In genomic region chr12:28743328-28743727, GRCm38 (mm10) we compare ENCODE assay signal across 26 mouse cellular contexts. TPM values are rescaled to one million over a fixed set of nuclear protein-coding genes. Genes with fewer than 3 reads are reported as not detected.
A peak's percentile ranks its signal among the peaks of the same experiment; 100 is the strongest.
DNase-seq lines count a peak whose midpoint lies in the region; ATAC-seq lines count a peak whose summit lies in the region.
"Had no signal": no experiment of that assay in that cellular context is flagged by ENCODE, and none has a peak within 500 bp of the region (broad histone marks: within the 10 kb centered on the region; RNA-seq: fewer than 3 reads in every experiment).

No protein-coding gene starts in this region.

- no peak overlapping the region for H3K9ac ChIP-seq in neural tube, embryonic 13.5 days
- no peak overlapping the region for H3K9ac ChIP-seq in liver, embryonic 15.5 days
- H3K9ac ChIP-seq in kidney, embryonic 14.5 days (ENCODE audit: low read depth, low read length), result no peak overlapping the region
- H3K9ac ChIP-seq: heart, embryonic 13.5 days; midbrain, embryonic 13.5 days had no signal

- H3K36me3 ChIP-seq in neural tube, embryonic 13.5 days, result peaks cover 39% of the 10 kb centered on the region
- H3K36me3 ChIP-seq in liver, embryonic 15.5 days (replicated peaks), result peaks cover 45% of the 10 kb centered on the region
- H3K36me3 ChIP-seq in kidney, embryonic 14.5 days (ENCODE audit: control insufficient read depth, insufficient read depth, low read length), result peaks cover 30% of the 10 kb centered on the region

- H3K9me3 ChIP-seq in neural tube, embryonic 13.5 days, result no peaks in the 10 kb centered on the region
- H3K9me3 ChIP-seq in liver, embryonic 15.5 days (replicated peaks), result no peaks in the 10 kb centered on the region
- H3K9me3 ChIP-seq in kidney, embryonic 14.5 days (ENCODE audit: control insufficient read depth, low read length), result no peaks in the 10 kb centered on the region
- H3K9me3 ChIP-seq: heart, embryonic 13.5 days; midbrain, embryonic 13.5 days had no signal

- 78% methylated on average over 3 of the region's 3 CpGs for WGBS in neural tube, embryonic 13.5 days
- 28% methylated on average over 3 of the region's 3 CpGs for WGBS in liver, embryonic 15.5 days (ENCODE audit: insufficient replicate concordance)
- 88% methylated on average over 3 of the region's 3 CpGs for WGBS in kidney, embryonic 14.5 days

- H3K4me3 ChIP-seq in neural tube, embryonic 13.5 days, result no peak overlapping the region
- no peak overlapping the region for H3K4me3 ChIP-seq in liver, embryonic 15.5 days (replicated peaks)
- H3K4me3 ChIP-seq in kidney, embryonic 14.5 days (ENCODE audit: low read length), result no peak overlapping the region
- H3K4me3 ChIP-seq: erythroblast, embryonic 14.5 days; heart, embryonic 13.5 days; midbrain, embryonic 13.5 days had no signal

- no peak for DNase-seq in neural tube, embryonic 10.5 days (ENCODE audit: extremely low spot score, low spot score)
- no peak for DNase-seq in embryo, embryonic 10 days (ENCODE audit: low spot score)
- DNase-seq in lung, postnatal 10 days, result no peak
- DNase-seq: adrenal gland, postnatal 10 days; cerebellum, adult 11 months; cerebellum, adult 9-10 months; heart, postnatal 10 days; kidney, adult 8-10 months; kidney, postnatal 10 days; layer of hippocampus, postnatal 36 days; left cerebral cortex, postnatal 4 days; lung, adult 2 months; lung, postnatal 14 days; right cerebral cortex, adult 18-20 months; spleen, adult 18-20 months; thymus, postnatal 25 days had no signal

- ATAC-seq in neural tube, embryonic 13.5 days (ENCODE audit: low read depth), result no peak
- peak; percentile 97 for ATAC-seq in common myeloid progenitor, adult 5-6 weeks (replicated peaks; ENCODE audit: low read depth, poor library complexity, severe bottlenecking)
- ATAC-seq in liver, embryonic 15.5 days (ENCODE audit: insufficient read depth), result no peak
- no peak for ATAC-seq in kidney, embryonic 14.5 days (ENCODE audit: low FRiP score, low TSS enrichment)
- ATAC-seq: forebrain, embryonic 16.5 days; intestine, embryonic 16.5 days; midbrain, embryonic 13.5 days had no signal

- H3K27ac ChIP-seq in neural tube, embryonic 13.5 days (replicated peaks), result 0 out of 2 replicates have a peak overlapping the region, but pooled peaks have one; percentile 5
- no peak overlapping the region for H3K27ac ChIP-seq in liver, embryonic 15.5 days (replicated peaks)
- no peak overlapping the region for H3K27ac ChIP-seq in kidney, embryonic 14.5 days (ENCODE audit: low read depth, low read length)
- H3K27ac ChIP-seq: heart, embryonic 13.5 days had no signal

- no peaks in the 10 kb centered on the region for H3K27me3 ChIP-seq in neural tube, embryonic 13.5 days
- H3K27me3 ChIP-seq in liver, embryonic 15.5 days, result no peaks in the 10 kb centered on the region
- H3K27me3 ChIP-seq in kidney, embryonic 14.5 days (ENCODE audit: control insufficient read depth, insufficient read depth, low read length), result no peaks in the 10 kb centered on the region
- H3K27me3 ChIP-seq: heart, embryonic 13.5 days; megakaryocyte, embryonic 14.5 days; midbrain, embryonic 13.5 days had no signal

- no peak overlapping the region for H3K4me2 ChIP-seq in neural tube, embryonic 13.5 days
- peak overlapping the region; percentile 3; the same call in 1 of the 2 replicates for H3K4me2 ChIP-seq in liver, embryonic 15.5 days
- H3K4me2 ChIP-seq in kidney, embryonic 14.5 days (replicated peaks; ENCODE audit: low read depth, low read length), result no peak overlapping the region
- H3K4me2 ChIP-seq: heart, embryonic 13.5 days; midbrain, embryonic 13.5 days had no signal

- H3K4me1 ChIP-seq in neural tube, embryonic 13.5 days (replicated peaks), result peaks cover 31% of the 10 kb centered on the region
- H3K4me1 ChIP-seq in liver, embryonic 15.5 days (replicated peaks), result peaks cover 24% of the 10 kb centered on the region
- 0 out of 2 replicates have a peak, but pooled peaks cover 3% of the 10 kb centered on the region for H3K4me1 ChIP-seq in kidney, embryonic 14.5 days (ENCODE audit: control insufficient read depth, insufficient read depth, low read length)

RNA-seq across cellular contexts. Expression of gene Trappc12, which starts 6.9 kb away (rescaled TPM):
- 36.5 and 40.5 TPM in 2 replicates for polyA plus RNA-seq in neural tube, embryonic 13.5 days (2015; fragmentation: Nextera tagmentation; extraction: Ambion mirVana)
- total RNA-seq in common myeloid progenitor, adult 5-6 weeks (2017), result 57.3 and 57.8 TPM in 2 replicates
- polyA plus RNA-seq in liver, embryonic 15.5 days (2015; fragmentation: Nextera tagmentation; extraction: Ambion mirVana), result 16.7 and 18.1 TPM in 2 replicates
- polyA plus RNA-seq in kidney, embryonic 14.5 days (2014; fragmentation: Nextera tagmentation; extraction: Ambion mirVana), result 27.4 and 43.9 TPM in 2 replicates

RNA-seq across cellular contexts. Expression of gene Eipr1, which starts 8.3 kb away (rescaled TPM):
- 59.9 and 69.6 TPM in 2 replicates for polyA plus RNA-seq in neural tube, embryonic 13.5 days (2015; fragmentation: Nextera tagmentation; extraction: Ambion mirVana)
- total RNA-seq in common myeloid progenitor, adult 5-6 weeks (2017), result 21.7 and 27.4 TPM in 2 replicates
- 27.1 and 31.7 TPM in 2 replicates for polyA plus RNA-seq in liver, embryonic 15.5 days (2015; fragmentation: Nextera tagmentation; extraction: Ambion mirVana)
- 33.4 and 36.1 TPM in 2 replicates for polyA plus RNA-seq in kidney, embryonic 14.5 days (2014; fragmentation: Nextera tagmentation; extraction: Ambion mirVana)
